Mouse (Mus musculus) kidney, adult 2 months (tissue): ENCODE measurements around the gene Ndp. TPM values are rescaled to one million over a fixed set of nuclear protein-coding genes. Genes with fewer than 3 reads are reported as not detected.
A peak's percentile ranks its signal among the peaks of the same experiment; 100 is the strongest.

ENCODE experiments used
- DNase-seq: peaks from one replicate; pipeline ENCODE4 v3.0.0; 2021
- H3K27ac ChIP-seq: fragments of 200-500 bp; 2 replicates; pipeline ENCODE4 v1.5.1; 2012; ENCODE audit warnings: low read depth, low read length, control low read depth, inconsistent platforms; ENCODE audit not compliant: insufficient read depth
- H3K27me3 ChIP-seq: fragments of 200-500 bp; replicated peaks from 2 replicates; pipeline ENCODE4 v1.6.1; 2012; ENCODE audit warnings: mild to moderate bottlenecking, moderate library complexity, low read length, inconsistent platforms; ENCODE audit not compliant: control insufficient read depth, insufficient read depth
- H3K36me3 ChIP-seq: fragments of 200-500 bp; 2 replicates; pipeline ENCODE4 v1.6.1; 2012; ENCODE audit warnings: mild to moderate bottlenecking, moderate library complexity, low read length, inconsistent platforms; ENCODE audit not compliant: control insufficient read depth, insufficient read depth
- H3K4me1 ChIP-seq: fragments of 200-500 bp; 2 replicates; pipeline ENCODE4 v1.6.1; 2011; ENCODE audit warnings: low read length; ENCODE audit not compliant: control insufficient read depth, insufficient read depth
- H3K4me3 ChIP-seq: fragments of 200-500 bp; 2 replicates; pipeline ENCODE4 v1.5.1; 2011; ENCODE audit warnings: mild to moderate bottlenecking, low read depth, low read length, control low read depth; ENCODE audit not compliant: insufficient read depth
- CTCF ChIP-seq: fragments of 200-500 bp; conservative IDR thresholded peaks from 2 replicates; pipeline ENCODE4 v1.5.1; 2011; ENCODE audit warnings: low read depth, mild to moderate bottlenecking, control low read depth, low read length, moderate library complexity, mixed read lengths; ENCODE audit not compliant: insufficient read depth, insufficient read length
- POLR2A ChIP-seq: fragments of 200-500 bp; IDR thresholded peaks from one replicate; pipeline ENCODE4 v1.6.1; 2011; ENCODE audit warnings: low read depth, low read length, control low read depth
- WGBS: fragments of 180-500 bp; shearing (Covaris S2); methylation state at CpG from one replicate; pipeline ENCODE4 v1.1.7; 2018; 5-methylcytosine and 5-hydroxymethylcytosine counted together
- polyA plus RNA-seq: library from polyadenylated mRNA; depleted of rRNA; stranded (reverse); fragments of >200 nt; gene quantifications from 2 replicates; pipeline ENCODE4 v1.2.3, GENCODE M21; 2012

Gene Ndp
- polyA plus RNA-seq, 1 experiment: 0.19 TPM

- TF ChIP-seq CTCF (no peak), POLR2A (no peak)
- Histone ChIP-seq H3K4me3 (no peak overlapping the region), H3K27ac (no peak overlapping the region), H3K36me3 (no peaks in the 10 kb centered on the region), H3K27me3 (no peaks in the 10 kb centered on the region), H3K4me1 (no peaks in the 10 kb centered on the region; the same call in 1 of the 2 replicates)
- 68% methylated on average over 6 of the region's 6 CpGs for WGBS
- no peak for DNase-seq
Observed at GRCm38 (mm10) chrX:16907554-16907953, 4.0 kb downstream of the Ndp start.

GRCm38 (mm10) chrX:16894377-16895175 lies 17.0 kb downstream of the Ndp start:
- 23% methylated on average over 5 of the region's 5 CpGs for WGBS
- Histone ChIP-seq H3K36me3 (no peaks in the 10 kb centered on the region), H3K27me3 (no peaks in the 10 kb centered on the region), H3K4me3 (no peak overlapping the region), H3K27ac (no peak overlapping the region), H3K4me1 (no peaks in the 10 kb centered on the region)
- TF ChIP-seq CTCF (peak; percentile 62), POLR2A (no peak)
- peak; percentile 55 for DNase-seq

- no peak overlapping the region for H3K27ac ChIP-seq
- no peak overlapping the region for H3K4me3 ChIP-seq
- H3K36me3 ChIP-seq: no peaks in the 10 kb centered on the region
- H3K4me1 ChIP-seq: no peaks in the 10 kb centered on the region
- no peak for TF ChIP-seq CTCF
- no peak for TF ChIP-seq POLR2A
- no peaks in the 10 kb centered on the region for H3K27me3 ChIP-seq
- no peak for DNase-seq
Observed at GRCm38 (mm10) chrX:16867640-16868314, 43.8 kb downstream of the Ndp start.

GRCm38 (mm10) chrX:16860244-16860643 lies 51.3 kb downstream of the Ndp start:
- Histone ChIP-seq H3K27me3 (no peaks in the 10 kb centered on the region), H3K36me3 (no peaks in the 10 kb centered on the region), H3K27ac (no peak overlapping the region), H3K4me3 (no peak overlapping the region), H3K4me1 (no peaks in the 10 kb centered on the region)
- TF ChIP-seq CTCF: 0 out of 2 replicates have a peak, but pooled peaks have one; percentile 12
- no peak for TF ChIP-seq POLR2A
- peak; percentile 16 for DNase-seq

GRCm38 (mm10) chrX:16846034-16846433 lies 65.5 kb downstream of the Ndp start:
- TF ChIP-seq CTCF (no peak), POLR2A (no peak)
- WGBS: 95% methylated on average over 2 of the region's 2 CpGs

GRCm38 (mm10) chrX:16841443-16841842 lies 70.1 kb downstream of the Ndp start:
- no peaks in the 10 kb centered on the region for H3K4me1 ChIP-seq
- no peaks in the 10 kb centered on the region for H3K36me3 ChIP-seq
- no peaks in the 10 kb centered on the region for H3K27me3 ChIP-seq
- DNase-seq: peak; percentile 0
- WGBS: 72% methylated on average over 2 of the region's 2 CpGs
- no peak overlapping the region for H3K4me3 ChIP-seq
- no peak overlapping the region for H3K27ac ChIP-seq
- TF ChIP-seq POLR2A (no peak), CTCF (no peak)

More at GRCm38 (mm10) chrX:16846034-16846433, 65.5 kb downstream of the Ndp start:
- H3K36me3 ChIP-seq: no peaks in the 10 kb centered on the region
- no peaks in the 10 kb centered on the region for H3K27me3 ChIP-seq
- no peak overlapping the region for H3K27ac ChIP-seq
- H3K4me3 ChIP-seq: no peak overlapping the region
- H3K4me1 ChIP-seq: no peaks in the 10 kb centered on the region
- no peak for DNase-seq

- H3K4me1 ChIP-seq: no peaks in the 10 kb centered on the region
- no peak overlapping the region for H3K27ac ChIP-seq
- TF ChIP-seq CTCF (no peak), POLR2A (no peak)
- H3K4me3 ChIP-seq: no peak overlapping the region
- no peaks in the 10 kb centered on the region for H3K36me3 ChIP-seq
- no peaks in the 10 kb centered on the region for H3K27me3 ChIP-seq
- WGBS: 100% methylated on average over 1 of the region's 1 CpGs
- no peak for DNase-seq
Observed at GRCm38 (mm10) chrX:16837293-16837692, 74.3 kb downstream of the Ndp start.
